Mouse (Mus musculus): ENCODE data around the gene Arpin.

Gene Arpin

DNA sequence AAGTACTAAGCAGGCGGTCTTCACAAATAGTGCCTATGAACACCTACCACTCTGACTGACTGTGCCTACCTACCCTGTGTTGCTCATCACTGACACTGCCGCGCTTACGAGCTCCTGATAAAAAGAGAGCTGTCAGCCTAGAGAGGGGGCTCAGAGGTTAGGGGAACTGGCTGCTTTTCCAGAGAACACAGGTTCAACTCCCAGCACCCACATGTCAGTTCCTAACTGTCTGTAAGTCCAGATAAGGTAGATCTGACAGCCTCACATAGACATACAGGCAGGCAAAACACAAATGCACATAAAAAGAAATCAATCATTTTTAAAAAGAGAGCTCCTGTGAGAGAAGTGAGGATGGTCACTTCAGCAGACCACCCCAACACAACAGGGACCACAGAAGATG, 30.0 kb downstream of the Arpin start:
- H3K4me3 ChIP-seq (replicated peaks; ENCODE audit: low read length), result no peak overlapping the region
- H3K9me3 ChIP-seq (ENCODE audit: low read length), result no peaks in the 10 kb centered on the region
- H3K4me1 ChIP-seq (replicated peaks; ENCODE audit: low read depth, low read length), result peaks cover 10% of the 10 kb centered on the region
- peaks cover 84% of the 10 kb centered on the region for H3K36me3 ChIP-seq (ENCODE audit: insufficient read depth, low read length)
- no peaks in the 10 kb centered on the region for H3K27me3 ChIP-seq (ENCODE audit: insufficient read depth, low read length)
- TF ChIP-seq POU5F1 (IDR thresholded peaks at IDR 0.05; ENCODE audit: borderline replicate concordance, low read length) (no peak), NANOG (IDR thresholded peaks at IDR 0.05; ENCODE audit: borderline replicate concordance, low read length) (no peak), CTCF (conservative IDR thresholded peaks at IDR 0.05; ENCODE audit: low read length) (no peak)

DNA sequence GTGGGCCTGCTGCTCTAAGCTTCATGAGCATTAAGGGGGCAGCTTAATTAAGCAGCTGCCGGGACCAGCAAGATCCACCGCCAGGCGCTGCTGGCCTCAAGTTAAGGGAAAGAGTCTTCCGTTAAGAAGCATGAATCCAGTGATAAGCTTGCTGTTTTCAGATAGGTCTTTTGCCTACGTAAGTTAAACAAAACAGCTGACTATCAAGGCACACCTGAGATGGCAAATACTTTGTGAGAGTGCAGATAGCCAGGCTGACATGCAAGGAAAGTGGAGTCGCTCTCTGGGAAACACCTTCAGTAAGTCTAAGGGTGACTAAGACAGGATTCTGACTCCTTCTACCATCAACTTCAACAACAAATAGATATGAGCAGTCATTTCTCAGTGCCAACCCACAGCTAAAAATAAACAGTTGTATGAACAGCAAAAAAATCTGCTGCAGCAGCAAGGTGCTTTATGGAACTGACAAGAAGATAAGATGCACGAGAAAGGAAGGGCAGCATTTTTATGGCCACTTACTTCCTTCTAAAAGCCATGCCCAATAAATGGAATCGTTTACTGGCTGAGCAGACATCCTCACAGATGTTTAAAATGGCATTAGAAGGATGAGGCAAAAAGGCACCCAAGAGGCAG, 31.9 kb downstream of the Arpin start:
- Histone ChIP-seq H3K36me3 (ENCODE audit: insufficient read depth, low read length) (peaks cover 81% of the 10 kb centered on the region), H3K27me3 (ENCODE audit: insufficient read depth, low read length) (no peaks in the 10 kb centered on the region), H3K4me3 (replicated peaks; ENCODE audit: low read length) (no peak overlapping the region), H3K9me3 (ENCODE audit: low read length) (no peaks in the 10 kb centered on the region), H3K4me1 (replicated peaks; ENCODE audit: low read depth, low read length) (peaks cover 10% of the 10 kb centered on the region)
- TF ChIP-seq POU5F1 (IDR thresholded peaks at IDR 0.05; ENCODE audit: borderline replicate concordance, low read length), result no peak
- no peak for TF ChIP-seq NANOG (IDR thresholded peaks at IDR 0.05; ENCODE audit: borderline replicate concordance, low read length)
- no peak for TF ChIP-seq CTCF (conservative IDR thresholded peaks at IDR 0.05; ENCODE audit: low read length)

GRCm38 (mm10) chr7:79900753-79901152, 34.4 kb downstream of the Arpin start:
- Histone ChIP-seq H3K4me1 (replicated peaks; ENCODE audit: low read depth, low read length) (peaks cover 18% of the 10 kb centered on the region), H3K27me3 (ENCODE audit: insufficient read depth, low read length) (no peaks in the 10 kb centered on the region), H3K9me3 (ENCODE audit: low read length) (no peaks in the 10 kb centered on the region), H3K36me3 (ENCODE audit: insufficient read depth, low read length) (peaks cover 81% of the 10 kb centered on the region), H3K4me3 (replicated peaks; ENCODE audit: low read length) (no peak overlapping the region)
- TF ChIP-seq CTCF (conservative IDR thresholded peaks at IDR 0.05; ENCODE audit: low read length) (no peak), NANOG (IDR thresholded peaks at IDR 0.05; ENCODE audit: borderline replicate concordance, low read length) (no peak), POU5F1 (IDR thresholded peaks at IDR 0.05; ENCODE audit: borderline replicate concordance, low read length) (no peak)

GRCm38 (mm10) chr7:79895225-79895624, 39.9 kb downstream of the Arpin start:
- Histone ChIP-seq H3K27me3 (ENCODE audit: insufficient read depth, low read length) (no peaks in the 10 kb centered on the region), H3K4me1 (replicated peaks; ENCODE audit: low read depth, low read length) (peaks cover 56% of the 10 kb centered on the region), H3K36me3 (ENCODE audit: insufficient read depth, low read length) (peaks cover 65% of the 10 kb centered on the region), H3K4me3 (replicated peaks; ENCODE audit: low read length) (no peak overlapping the region), H3K9me3 (ENCODE audit: low read length) (no peaks in the 10 kb centered on the region)
- no peak for TF ChIP-seq CTCF (conservative IDR thresholded peaks at IDR 0.05; ENCODE audit: low read length)
- no peak for TF ChIP-seq POU5F1 (IDR thresholded peaks at IDR 0.05; ENCODE audit: borderline replicate concordance, low read length)
- TF ChIP-seq NANOG (IDR thresholded peaks at IDR 0.05; ENCODE audit: borderline replicate concordance, low read length), result no peak

DNA sequence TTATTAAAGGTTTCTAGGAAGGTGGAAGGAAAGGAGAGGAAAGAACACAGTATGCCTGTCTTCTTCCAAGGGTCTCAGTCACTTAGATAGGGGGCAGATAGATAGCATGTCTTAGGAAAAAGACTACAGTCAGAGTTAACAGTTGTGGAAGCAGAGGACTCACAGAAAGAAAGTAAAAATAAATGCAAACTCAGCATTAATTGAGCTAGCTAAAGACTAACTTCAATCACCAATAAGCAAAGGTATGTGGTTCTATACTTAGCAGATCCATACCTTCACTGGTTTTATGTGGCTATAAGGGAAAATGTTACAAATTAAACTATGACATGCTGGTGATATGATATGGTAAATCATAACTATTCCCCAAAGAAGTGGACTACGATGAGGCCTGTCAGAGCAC, 40.4 kb downstream of the Arpin start:
- H3K4me1 ChIP-seq (replicated peaks; ENCODE audit: low read depth, low read length), result peaks cover 60% of the 10 kb centered on the region
- TF ChIP-seq POU5F1 (IDR thresholded peaks at IDR 0.05; ENCODE audit: borderline replicate concordance, low read length) (no peak), CTCF (conservative IDR thresholded peaks at IDR 0.05; ENCODE audit: low read length) (no peak), NANOG (IDR thresholded peaks at IDR 0.05; ENCODE audit: borderline replicate concordance, low read length) (no peak)
- no peaks in the 10 kb centered on the region for H3K9me3 ChIP-seq (ENCODE audit: low read length)
- no peaks in the 10 kb centered on the region for H3K27me3 ChIP-seq (ENCODE audit: insufficient read depth, low read length)
- H3K4me3 ChIP-seq (replicated peaks; ENCODE audit: low read length), result no peak overlapping the region
- peaks cover 64% of the 10 kb centered on the region for H3K36me3 ChIP-seq (ENCODE audit: insufficient read depth, low read length)

GRCm38 (mm10) chr7:79892576-79893428, 42.4 kb downstream of the Arpin start:
- Histone ChIP-seq H3K4me1 (replicated peaks; ENCODE audit: low read depth, low read length) (peaks cover 67% of the 10 kb centered on the region), H3K36me3 (ENCODE audit: insufficient read depth, low read length) (peaks cover 64% of the 10 kb centered on the region), H3K4me3 (replicated peaks; ENCODE audit: low read length) (no peak overlapping the region), H3K9me3 (ENCODE audit: low read length) (no peaks in the 10 kb centered on the region), H3K27me3 (ENCODE audit: insufficient read depth, low read length) (no peaks in the 10 kb centered on the region)
- TF ChIP-seq CTCF (conservative IDR thresholded peaks at IDR 0.05; ENCODE audit: low read length) (no peak), POU5F1 (IDR thresholded peaks at IDR 0.05; ENCODE audit: borderline replicate concordance, low read length) (no peak), NANOG (IDR thresholded peaks at IDR 0.05; ENCODE audit: borderline replicate concordance, low read length) (no peak)

DNA sequence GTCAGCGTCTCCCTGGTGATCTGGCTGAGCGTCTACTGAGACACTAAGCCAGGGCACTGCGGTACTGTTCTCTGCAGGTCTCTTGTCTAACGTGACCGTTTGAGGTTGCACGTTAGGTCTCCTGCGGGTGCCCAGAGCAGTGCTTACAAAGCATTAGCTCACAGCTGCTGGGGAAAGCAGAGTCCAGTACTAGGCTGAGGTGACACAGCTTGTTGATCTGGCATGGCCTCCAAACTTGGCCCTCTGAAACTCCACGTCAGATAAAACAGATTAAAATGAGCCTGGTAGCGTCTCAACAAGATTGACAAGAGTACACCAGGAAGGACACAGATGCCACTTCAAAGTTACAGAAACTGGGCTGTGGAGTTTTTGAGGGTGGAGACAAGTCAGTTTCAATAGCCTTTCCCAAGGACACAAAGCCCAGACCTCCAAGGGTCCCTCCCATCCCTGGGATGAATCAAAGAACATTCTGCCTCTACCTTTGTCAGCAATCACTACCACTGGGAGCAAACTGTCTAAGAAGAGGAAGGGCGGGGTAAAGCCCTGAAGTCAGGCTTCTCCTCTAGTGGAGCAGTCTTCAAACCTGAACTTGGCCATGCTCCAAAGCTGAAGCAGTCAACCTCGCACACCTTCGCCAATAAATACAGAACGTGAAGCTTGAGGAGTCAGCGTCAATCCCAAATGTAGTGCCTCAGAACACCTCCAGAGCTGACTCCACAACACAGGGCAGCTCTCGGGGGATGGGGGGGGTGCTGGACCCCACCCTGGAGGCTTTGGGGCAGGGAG, 44.5 kb downstream of the Arpin start:
- Histone ChIP-seq H3K9me3 (ENCODE audit: low read length) (no peaks in the 10 kb centered on the region), H3K36me3 (ENCODE audit: insufficient read depth, low read length) (peaks cover 53% of the 10 kb centered on the region), H3K4me1 (replicated peaks; ENCODE audit: low read depth, low read length) (peaks cover 63% of the 10 kb centered on the region), H3K4me3 (replicated peaks; ENCODE audit: low read length) (no peak overlapping the region), H3K27me3 (ENCODE audit: insufficient read depth, low read length) (no peaks in the 10 kb centered on the region)
- no peak for TF ChIP-seq CTCF (conservative IDR thresholded peaks at IDR 0.05; ENCODE audit: low read length)
- no peak for TF ChIP-seq NANOG (IDR thresholded peaks at IDR 0.05; ENCODE audit: borderline replicate concordance, low read length)
- no peak for TF ChIP-seq POU5F1 (IDR thresholded peaks at IDR 0.05; ENCODE audit: borderline replicate concordance, low read length)

- TF ChIP-seq POU5F1 (IDR thresholded peaks at IDR 0.05; ENCODE audit: borderline replicate concordance, low read length), result no peak
- TF ChIP-seq CTCF (conservative IDR thresholded peaks at IDR 0.05; ENCODE audit: low read length), result no peak
- TF ChIP-seq NANOG (IDR thresholded peaks at IDR 0.05; ENCODE audit: borderline replicate concordance, low read length), result no peak
- Histone ChIP-seq H3K4me1 (replicated peaks; ENCODE audit: low read depth, low read length) (peaks cover 45% of the 10 kb centered on the region), H3K9me3 (ENCODE audit: low read length) (no peaks in the 10 kb centered on the region), H3K27me3 (ENCODE audit: insufficient read depth, low read length) (no peaks in the 10 kb centered on the region), H3K36me3 (ENCODE audit: insufficient read depth, low read length) (peaks cover 53% of the 10 kb centered on the region), H3K4me3 (replicated peaks; ENCODE audit: low read length) (no peak overlapping the region)
These were observed 46.6 kb downstream of the Arpin start for GRCm38 (mm10) chr7:79888603-79889002.
